Mouse (Mus musculus) lung, embryonic 15.5 days (tissue): ENCODE measurements around the gene Ets1. TPM values are rescaled to one million over a fixed set of nuclear protein-coding genes. Genes with fewer than 3 reads are reported as not detected.

Experiments used
- ATAC-seq: fragments of 200-750 bp; cut with Nextera tagmentation; 2 replicates; pipeline ENCODE4 v1.8.0; 2017; ENCODE audit warnings: moderate number of reproducible peaks, borderline replicate concordance; ENCODE audit not compliant: low FRiP score, low TSS enrichment; ENCODE audit errors: extremely low read depth
- H3K27ac ChIP-seq: fragments of 300-500 bp; sonication (generic); 2 replicates; pipeline ENCODE4 v1.5.1; 2015; ENCODE audit warnings: moderate library complexity, mild to moderate bottlenecking, inconsistent platforms
- H3K27me3 ChIP-seq: fragments of 300-500 bp; sonication (generic); 2 replicates; pipeline ENCODE4 v1.6.1; 2015; ENCODE audit warnings: inconsistent platforms
- H3K36me3 ChIP-seq: fragments of 300-500 bp; sonication (generic); 2 replicates; pipeline ENCODE4 v1.6.1; 2015; ENCODE audit warnings: inconsistent platforms
- H3K4me1 ChIP-seq: fragments of 300-500 bp; sonication (generic); 2 replicates; pipeline ENCODE4 v1.6.1; 2015; ENCODE audit warnings: inconsistent platforms
- H3K4me2 ChIP-seq: fragments of 300-500 bp; sonication (generic); 2 replicates; pipeline ENCODE4 v1.6.1; 2015; ENCODE audit warnings: inconsistent platforms, mild to moderate bottlenecking, moderate library complexity
- H3K4me3 ChIP-seq: fragments of 300-500 bp; sonication (generic); 2 replicates; pipeline ENCODE4 v1.5.1; 2015; ENCODE audit warnings: mild to moderate bottlenecking, inconsistent platforms
- H3K9ac ChIP-seq: fragments of 300-500 bp; sonication (generic); 2 replicates; pipeline ENCODE4 v1.6.1; 2015; ENCODE audit warnings: inconsistent platforms
- H3K9me3 ChIP-seq: fragments of 300-500 bp; sonication (generic); 2 replicates; pipeline ENCODE4 v1.6.1; 2016; ENCODE audit warnings: inconsistent platforms
- WGBS: fragments of 180-500 bp; shearing (Covaris S2); methylation state at CpG from one replicate; pipeline ENCODE4 v1.1.7; 2015; 5-methylcytosine and 5-hydroxymethylcytosine counted together
- polyA plus RNA-seq: library from polyadenylated mRNA; unstranded; fragments of >200 nt; fragmentation: Nextera tagmentation; extraction: Ambion mirVana; gene quantifications from 2 replicates; pipeline ENCODE4 v1.2.1, GENCODE M21; 2015

Ets1 gene
- polyA plus RNA-seq, 1 experiment from 2014 or later = 106 TPM

DNA sequence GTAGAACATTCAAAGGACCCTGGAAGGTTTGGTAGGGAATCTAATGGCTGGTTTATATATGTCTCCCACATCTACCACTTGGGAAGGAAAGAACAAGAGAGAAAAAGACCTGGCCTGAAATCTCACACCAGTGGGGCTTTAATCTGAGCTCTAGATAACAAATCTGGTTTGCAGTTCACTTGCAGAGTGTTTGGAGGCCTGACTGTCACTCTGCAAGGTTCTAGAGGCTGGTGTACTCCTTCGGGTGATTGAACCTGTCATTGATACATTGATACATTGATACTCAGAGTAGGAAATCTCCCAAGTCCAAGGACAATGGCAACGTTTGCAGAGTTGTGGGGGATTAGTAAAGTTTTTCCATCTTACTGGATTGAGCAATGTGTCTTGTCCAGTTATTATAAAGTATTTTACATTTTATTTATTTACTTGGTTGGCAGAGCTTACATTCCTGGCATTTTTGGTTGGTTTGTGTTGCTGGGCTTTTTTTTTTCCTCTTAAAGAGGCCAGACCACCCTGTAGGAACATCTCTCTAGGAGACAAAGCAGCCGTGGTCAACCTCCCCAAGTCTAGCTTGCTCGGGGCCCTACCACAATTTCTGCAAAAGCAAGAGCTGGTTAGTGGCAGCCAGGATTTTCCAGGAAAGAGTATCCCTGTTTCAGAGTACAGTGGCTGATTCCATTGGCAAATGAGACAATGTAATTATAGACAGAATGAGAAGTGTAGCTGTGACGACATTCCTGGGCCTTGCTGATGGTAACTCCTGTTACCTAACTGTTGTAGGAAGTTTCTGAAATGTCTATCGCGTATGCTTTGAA, 64.3 kb downstream of the Ets1 start:
- WGBS = 40% methylated on average over 7 of the region's 7 CpGs
- Histone ChIP-seq H3K9me3 (no peaks in the 10 kb centered on the region), H3K9ac (peak overlapping the region; percentile 36; the same call in 1 of the 2 replicates), H3K36me3 (no peaks in the 10 kb centered on the region), H3K27ac (peak overlapping the region; percentile 26; the same call in 1 of the 2 replicates), H3K4me3 (peak overlapping the region; percentile 28), H3K4me1 (peaks cover 51% of the 10 kb centered on the region), H3K27me3 (no peaks in the 10 kb centered on the region), H3K4me2 (peak overlapping the region; percentile 51)
- ATAC-seq = no peak

- no peaks in the 10 kb centered on the region for H3K9me3 ChIP-seq
- 67% methylated on average over 20 of the region's 20 CpGs for WGBS
- H3K36me3 ChIP-seq = no peaks in the 10 kb centered on the region
- no peak overlapping the region for H3K9ac ChIP-seq
- peaks cover 61% of the 10 kb centered on the region for H3K4me1 ChIP-seq
- peak overlapping the region; percentile 5; the same call in 1 of the 2 replicates for H3K4me3 ChIP-seq
- ATAC-seq = no peak
- H3K27ac ChIP-seq = no peak overlapping the region
- H3K4me2 ChIP-seq = peak overlapping the region; percentile 51
- no peaks in the 10 kb centered on the region for H3K27me3 ChIP-seq
Measured at GRCm38 (mm10) chr9:32701126-32701997, 65.3 kb downstream of the Ets1 start.

DNA sequence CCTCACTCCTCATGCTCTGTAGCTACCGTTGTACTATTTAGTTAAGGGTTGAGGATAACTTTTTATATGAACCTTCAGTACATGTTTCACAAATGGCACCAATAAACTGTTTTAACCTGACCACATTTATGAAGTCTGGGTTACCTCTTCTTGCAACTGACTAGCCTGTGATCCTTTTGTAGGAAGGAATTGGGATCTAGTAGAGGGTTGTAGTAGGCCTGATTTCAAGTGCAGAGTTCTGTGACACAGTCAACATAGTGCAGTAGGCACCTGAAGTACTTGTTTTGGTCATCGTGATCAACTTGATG, 65.9 kb downstream of the Ets1 start:
- H3K4me3 ChIP-seq = 0 out of 2 replicates have a peak overlapping the region, but pooled peaks have one; percentile 5
- no peaks in the 10 kb centered on the region for H3K9me3 ChIP-seq
- 63% methylated on average over 2 of the region's 2 CpGs for WGBS
- H3K36me3 ChIP-seq = no peaks in the 10 kb centered on the region
- H3K27me3 ChIP-seq = no peaks in the 10 kb centered on the region
- no peak for ATAC-seq
- H3K9ac ChIP-seq = no peak overlapping the region
- peaks cover 67% of the 10 kb centered on the region for H3K4me1 ChIP-seq
- peak overlapping the region; percentile 51 for H3K4me2 ChIP-seq
- H3K27ac ChIP-seq = no peak overlapping the region

- WGBS = 36% methylated on average over 4 of the region's 4 CpGs
- peaks cover 74% of the 10 kb centered on the region for H3K4me1 ChIP-seq
- peak overlapping the region; percentile 51; the same call in 1 of the 2 replicates for H3K4me2 ChIP-seq
Measured at GRCm38 (mm10) chr9:32702836-32703395, 66.9 kb downstream of the Ets1 start.

DNA sequence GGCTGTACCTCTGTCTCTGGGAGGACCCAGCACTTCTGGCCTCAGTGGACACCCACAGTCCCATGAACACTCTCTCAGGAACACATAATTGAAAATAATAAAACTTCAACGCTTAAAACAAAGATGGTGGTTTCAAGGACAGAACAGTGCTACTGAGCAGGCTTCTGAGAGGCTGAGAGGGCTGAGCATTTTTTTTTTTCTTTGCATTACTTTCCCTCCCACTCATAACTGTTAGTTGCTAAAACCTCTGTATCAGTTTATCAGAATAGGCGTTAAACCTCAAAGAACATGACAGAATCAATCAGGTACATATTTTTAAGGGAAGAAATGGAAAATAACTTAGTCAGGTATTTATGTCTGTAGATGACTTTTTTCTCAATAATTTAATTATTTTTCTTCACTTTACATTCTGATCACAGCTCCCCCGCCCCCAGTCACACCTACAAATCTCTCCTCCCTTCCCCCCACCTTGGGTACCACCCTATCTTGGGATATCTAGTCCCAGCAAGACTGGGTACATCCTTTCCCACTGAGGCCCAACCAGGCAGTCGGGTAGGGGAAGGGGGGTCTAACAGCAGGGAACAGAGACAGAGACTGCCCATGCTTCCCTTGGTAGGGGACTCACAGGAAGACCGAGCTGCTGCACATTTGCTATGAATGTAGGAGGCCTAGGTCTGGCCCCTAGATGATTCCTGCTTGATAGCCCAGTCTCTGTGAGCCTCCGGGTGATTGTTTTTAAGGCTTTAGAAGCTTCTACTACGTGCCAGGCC, 68.1 kb downstream of the Ets1 start:
- H3K36me3 ChIP-seq = no peaks in the 10 kb centered on the region
- ATAC-seq = no peak
- H3K9me3 ChIP-seq = no peaks in the 10 kb centered on the region
- no peak overlapping the region for H3K4me3 ChIP-seq
- 81% methylated on average over 7 of the region's 7 CpGs for WGBS
- H3K27me3 ChIP-seq = no peaks in the 10 kb centered on the region
- no peak overlapping the region for H3K9ac ChIP-seq
- H3K27ac ChIP-seq = no peak overlapping the region
- peaks cover 78% of the 10 kb centered on the region for H3K4me1 ChIP-seq
- no peak overlapping the region for H3K4me2 ChIP-seq

More at GRCm38 (mm10) chr9:32702836-32703395, 66.9 kb downstream of the Ets1 start:
- Histone ChIP-seq H3K9me3 (no peaks in the 10 kb centered on the region), H3K27ac (no peak overlapping the region), H3K9ac (no peak overlapping the region), H3K4me3 (no peak overlapping the region), H3K27me3 (no peaks in the 10 kb centered on the region), H3K36me3 (no peaks in the 10 kb centered on the region)
- no peak for ATAC-seq

- no peak; the same call in 1 of the 2 replicates for ATAC-seq
- Histone ChIP-seq H3K4me3 (no peak overlapping the region), H3K4me2 (peak overlapping the region; percentile 9; the same call in 1 of the 2 replicates), H3K9ac (no peak overlapping the region), H3K27ac (peak overlapping the region; percentile 41), H3K4me1 (peaks cover 79% of the 10 kb centered on the region), H3K9me3 (no peaks in the 10 kb centered on the region), H3K36me3 (no peaks in the 10 kb centered on the region), H3K27me3 (no peaks in the 10 kb centered on the region)
- 45% methylated on average over 9 of the region's 9 CpGs for WGBS
Measured at GRCm38 (mm10) chr9:32705827-32706478, 69.9 kb downstream of the Ets1 start.

DNA sequence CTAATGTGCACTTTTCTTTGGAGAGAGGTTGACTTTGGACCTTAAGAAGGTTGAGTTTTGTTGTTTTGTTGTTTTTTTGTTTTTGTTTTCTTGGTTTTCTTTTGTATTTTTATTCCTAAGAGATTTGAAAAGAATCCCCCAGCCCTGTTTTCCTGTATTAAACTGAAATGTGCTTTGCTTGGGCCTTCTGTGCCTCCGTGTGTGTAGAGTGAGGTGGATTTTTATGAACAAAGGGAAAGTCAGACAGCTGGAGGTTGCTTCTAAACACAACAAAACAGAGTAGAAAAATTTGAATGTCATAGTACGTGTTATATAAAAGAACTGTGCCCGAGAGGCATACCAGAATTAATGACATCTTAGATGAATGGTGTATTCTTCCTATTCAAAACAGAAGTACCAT, 71.4 kb downstream of the Ets1 start:
- Histone ChIP-seq H3K4me2 (no peak overlapping the region), H3K36me3 (no peaks in the 10 kb centered on the region), H3K4me1 (peaks cover 79% of the 10 kb centered on the region), H3K4me3 (no peak overlapping the region), H3K9ac (no peak overlapping the region), H3K9me3 (no peaks in the 10 kb centered on the region), H3K27me3 (no peaks in the 10 kb centered on the region), H3K27ac (no peak overlapping the region)
- WGBS = 47% methylated on average over 3 of the region's 3 CpGs
- ATAC-seq = no peak

- H3K9ac ChIP-seq = no peak overlapping the region
- H3K4me1 ChIP-seq = peaks cover 81% of the 10 kb centered on the region
- WGBS = 48% methylated on average over 6 of the region's 6 CpGs
- H3K9me3 ChIP-seq = no peaks in the 10 kb centered on the region
- H3K4me3 ChIP-seq = no peak overlapping the region
- no peaks in the 10 kb centered on the region for H3K36me3 ChIP-seq
- ATAC-seq = no peak
- no peak overlapping the region for H3K27ac ChIP-seq
- no peaks in the 10 kb centered on the region for H3K27me3 ChIP-seq
- no peak overlapping the region for H3K4me2 ChIP-seq
Measured at GRCm38 (mm10) chr9:32708491-32708890, 72.5 kb downstream of the Ets1 start.

DNA sequence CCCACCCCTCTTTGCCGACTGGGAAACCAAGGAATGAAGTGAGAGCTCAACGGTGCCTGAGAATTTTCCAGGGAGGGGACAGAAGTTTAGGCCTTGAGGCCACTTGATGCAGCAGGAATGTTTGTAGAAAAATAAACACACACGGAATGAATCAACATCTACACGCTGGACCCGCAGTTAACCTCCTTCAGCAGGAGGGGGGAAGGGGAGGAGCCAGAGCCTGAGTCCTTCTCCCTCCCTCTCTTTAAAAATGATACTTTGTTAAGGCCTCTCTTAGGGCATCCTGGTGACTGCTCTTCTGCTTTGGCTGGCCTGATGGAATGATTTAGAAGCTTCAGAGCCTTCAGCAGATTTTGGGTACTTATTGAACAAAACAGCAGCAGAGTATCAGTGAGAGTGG, 73.3 kb downstream of the Ets1 start:
- Histone ChIP-seq H3K4me1 (peaks cover 78% of the 10 kb centered on the region), H3K36me3 (no peaks in the 10 kb centered on the region), H3K27me3 (no peaks in the 10 kb centered on the region), H3K9me3 (no peaks in the 10 kb centered on the region), H3K9ac (no peak overlapping the region), H3K27ac (peak overlapping the region; percentile 32; the same call in 1 of the 2 replicates), H3K4me3 (no peak overlapping the region), H3K4me2 (peak overlapping the region; percentile 16; the same call in 1 of the 2 replicates)
- WGBS = 2% methylated on average over 5 of the region's 5 CpGs
- peak; percentile 28; the same call in 1 of the 2 replicates for ATAC-seq

GRCm38 (mm10) chr9:32709764-32710734, 74.0 kb downstream of the Ets1 start:
- H3K9ac ChIP-seq = no peak overlapping the region
- H3K27ac ChIP-seq = peak overlapping the region; percentile 32; the same call in 1 of the 2 replicates
- H3K27me3 ChIP-seq = no peaks in the 10 kb centered on the region
- H3K9me3 ChIP-seq = no peaks in the 10 kb centered on the region
- peaks cover 83% of the 10 kb centered on the region for H3K4me1 ChIP-seq
- no peak for ATAC-seq
- 51% methylated on average over 17 of the region's 17 CpGs for WGBS
- H3K4me2 ChIP-seq = peak overlapping the region; percentile 16; the same call in 1 of the 2 replicates
- no peak overlapping the region for H3K4me3 ChIP-seq
- H3K36me3 ChIP-seq = no peaks in the 10 kb centered on the region
